Mouse (Mus musculus) frontal cortex, adult (tissue): ENCODE measurements around the gene Reep6.

Source experiments
- ATAC-seq: cut with Nextera tagmentation; 2 replicates; pipeline ENCODE4 v1.9.2; 2017; ENCODE audit warnings: mild to moderate bottlenecking, moderate library complexity, mixed read lengths; ENCODE audit not compliant: low TSS enrichment

The Reep6 gene

GRCm38 (mm10) chr10:80329273-80330081 lies at the start of gene Reep6, which contains the start of gene Pcsk4:
Gene Reep6, plus strand, starts transcription at chr10:80329953.
Gene Pcsk4, minus strand, starts transcription at chr10:80329498.
- peak; percentile 76 for ATAC-seq

- no peak for ATAC-seq
Observed at GRCm38 (mm10) chr10:80281304-80281703, 48.4 kb upstream of the Reep6 start.

GRCm38 (mm10) chr10:80281921-80282371 lies 47.8 kb upstream of the Reep6 start:
- ATAC-seq, result peak; percentile 32

- no peak for ATAC-seq
Observed at GRCm38 (mm10) chr10:80282481-80283441, 47.0 kb upstream of the Reep6 start.

GRCm38 (mm10) chr10:80285222-80286070 lies 44.3 kb upstream of the Reep6 start:
- no peak for ATAC-seq

GRCm38 (mm10) chr10:80288097-80288496 lies 41.7 kb upstream of the Reep6 start:
- no peak for ATAC-seq

- ATAC-seq, result no peak
Observed at GRCm38 (mm10) chr10:80288657-80289056, 41.1 kb upstream of the Reep6 start.

GRCm38 (mm10) chr10:80292251-80293146 lies 37.3 kb upstream of the Reep6 start, which contains the start of gene Rps15:
Gene Rps15, plus strand, starts transcription at chr10:80292453.
- ATAC-seq, result peak; percentile 76

GRCm38 (mm10) chr10:80293325-80293724 lies 36.4 kb upstream of the Reep6 start:
- ATAC-seq, result no peak

GRCm38 (mm10) chr10:80294311-80294710 lies 35.4 kb upstream of the Reep6 start:
- no peak for ATAC-seq

GRCm38 (mm10) chr10:80294788-80295303 lies 34.9 kb upstream of the Reep6 start:
- ATAC-seq, result no peak

- ATAC-seq, result peak; percentile 42
Observed at GRCm38 (mm10) chr10:80295618-80296425, 33.9 kb upstream of the Reep6 start, which contains the start of gene Apc2. Gene Apc2, plus strand, starts transcription at chr10:80295977.

GRCm38 (mm10) chr10:80296824-80297223 lies 32.9 kb upstream of the Reep6 start:
- no peak for ATAC-seq

- ATAC-seq, result no peak
Observed at GRCm38 (mm10) chr10:80297526-80298133, 32.1 kb upstream of the Reep6 start.

GRCm38 (mm10) chr10:80298571-80299281 lies 31.0 kb upstream of the Reep6 start:
- peak; percentile 67 for ATAC-seq

GRCm38 (mm10) chr10:80299301-80299700 lies 30.5 kb upstream of the Reep6 start:
- peak; percentile 11; the same call in 1 of the 2 replicates for ATAC-seq

- no peak for ATAC-seq
Observed at GRCm38 (mm10) chr10:80299824-80300223, 29.9 kb upstream of the Reep6 start.

GRCm38 (mm10) chr10:80300672-80301181 lies 29.0 kb upstream of the Reep6 start:
- ATAC-seq, result no peak
